Mouse (Mus musculus) heart, adult 11 months (tissue): ENCODE data around the gene Klf9.
A peak's percentile ranks its signal among the peaks of the same experiment; 100 is the strongest.

Experiments
- DNase-seq: peaks from one replicate; pipeline ENCODE4 v3.0.0; 2022

Gene Klf9

DNA sequence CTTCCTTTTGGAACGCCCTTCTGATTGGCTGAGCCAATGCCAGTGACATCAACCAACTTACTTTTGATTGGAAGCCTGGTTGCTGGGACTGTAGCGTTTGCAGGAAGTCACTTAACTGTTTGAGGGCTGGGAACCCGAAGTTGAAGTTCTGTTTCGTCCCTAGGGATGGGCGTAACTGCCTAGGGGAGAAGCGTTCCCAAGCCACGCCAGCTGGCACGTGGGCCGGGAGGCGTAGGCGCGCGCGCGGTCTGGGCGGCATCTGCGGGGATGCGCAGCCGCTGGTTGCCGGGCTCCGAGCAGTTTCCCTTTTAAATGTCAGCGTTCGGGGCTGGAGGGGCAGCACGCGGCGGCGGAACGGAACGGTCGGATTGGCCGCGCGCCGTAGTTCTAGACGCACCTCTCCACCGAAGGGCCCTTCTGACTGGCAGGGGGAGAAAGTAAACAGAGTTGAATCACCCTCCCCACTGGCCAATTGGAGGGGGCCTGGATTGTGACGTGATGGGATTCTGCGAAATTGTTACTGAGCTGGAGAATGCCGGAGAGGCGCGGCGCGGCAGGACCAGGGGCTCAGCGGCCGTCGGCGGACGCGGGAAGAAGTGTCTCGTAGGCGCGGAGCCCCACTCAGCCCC, at the start of gene Klf9:
TSS of gene Klf9 (plus strand) at position 538 of the 629 bp plus-strand sequence.
- DNase-seq, result peak; percentile 100

DNA sequence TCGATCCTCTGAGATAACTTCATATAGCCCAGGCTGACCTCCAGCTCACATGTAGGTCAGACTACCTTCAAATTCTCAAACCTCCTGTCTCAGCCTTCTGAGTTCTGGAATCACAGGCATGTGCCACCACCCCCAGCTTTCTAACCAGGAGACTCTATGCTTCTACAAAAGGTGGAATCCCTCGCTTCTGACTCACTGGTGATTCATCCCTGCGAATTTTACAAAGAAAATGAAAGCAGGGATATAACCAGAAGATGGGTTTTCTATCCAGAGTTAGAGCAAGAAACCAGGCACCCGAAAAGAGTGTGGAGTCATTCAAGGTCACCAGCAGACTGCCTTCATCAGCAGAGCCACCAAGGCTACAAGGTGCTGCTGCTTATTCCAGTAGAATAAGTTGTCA, 49.4 kb upstream of the Klf9 start:
- peak; percentile 74 for DNase-seq

DNA sequence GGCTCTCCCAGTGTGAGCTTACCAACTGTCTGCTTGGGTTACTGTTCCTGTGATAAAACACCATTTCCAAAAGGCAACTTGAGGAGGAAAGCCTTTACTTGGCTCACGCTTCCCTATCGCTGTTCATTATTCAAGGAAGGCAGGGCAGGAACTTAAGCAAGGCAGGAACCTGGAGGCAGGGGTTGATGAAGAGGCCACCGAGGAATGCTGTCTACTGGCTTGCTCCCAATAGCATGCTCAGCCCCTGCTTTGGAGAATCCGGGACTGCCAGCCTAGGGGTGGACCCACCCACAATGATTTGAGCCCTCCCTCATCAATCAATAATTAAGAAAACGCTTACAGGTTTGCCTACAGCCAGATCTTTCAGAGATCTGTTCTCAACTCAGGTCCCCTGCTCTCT, 47.5 kb upstream of the Klf9 start:
- DNase-seq, result peak; percentile 16

DNA sequence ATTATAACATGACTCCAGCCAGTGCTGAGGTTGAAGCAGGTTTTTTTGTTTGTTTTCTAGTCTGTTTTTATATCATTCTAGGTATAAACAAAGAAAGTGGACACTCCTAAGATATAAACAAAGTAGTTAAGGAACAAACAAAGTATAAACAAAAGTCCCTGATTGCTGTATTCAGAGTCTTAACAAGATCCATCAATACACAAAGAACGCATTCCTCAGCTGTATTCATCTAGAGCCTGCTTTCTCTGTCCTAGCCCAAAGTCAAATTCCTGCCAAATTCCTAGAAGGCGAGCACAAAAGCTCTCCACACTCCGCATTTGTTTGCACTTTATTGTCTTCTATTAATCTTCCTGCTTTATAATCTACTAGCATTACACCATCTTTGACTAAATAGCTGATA, 46.1 kb upstream of the Klf9 start:
- DNase-seq, result no peak

DNA sequence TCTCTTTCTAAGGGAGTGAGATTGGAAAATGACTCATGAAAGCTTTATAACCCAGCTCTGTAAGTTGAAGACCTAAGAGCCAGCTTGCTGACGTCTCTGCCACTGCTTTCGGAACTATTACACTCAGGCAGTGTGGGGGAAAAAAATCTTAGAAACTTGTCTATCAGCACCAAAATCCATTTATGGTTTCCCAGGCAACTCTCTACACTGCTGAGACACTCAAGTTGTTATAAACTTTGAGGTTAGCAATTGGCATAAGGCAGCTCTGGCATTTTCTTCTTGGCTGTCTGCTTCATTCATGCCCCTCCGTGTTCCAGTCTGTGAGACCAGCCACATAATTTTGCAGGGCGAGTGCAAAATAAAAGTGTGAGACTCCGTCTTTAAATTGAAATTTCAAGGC, 34.2 kb upstream of the Klf9 start:
- no peak for DNase-seq

DNA sequence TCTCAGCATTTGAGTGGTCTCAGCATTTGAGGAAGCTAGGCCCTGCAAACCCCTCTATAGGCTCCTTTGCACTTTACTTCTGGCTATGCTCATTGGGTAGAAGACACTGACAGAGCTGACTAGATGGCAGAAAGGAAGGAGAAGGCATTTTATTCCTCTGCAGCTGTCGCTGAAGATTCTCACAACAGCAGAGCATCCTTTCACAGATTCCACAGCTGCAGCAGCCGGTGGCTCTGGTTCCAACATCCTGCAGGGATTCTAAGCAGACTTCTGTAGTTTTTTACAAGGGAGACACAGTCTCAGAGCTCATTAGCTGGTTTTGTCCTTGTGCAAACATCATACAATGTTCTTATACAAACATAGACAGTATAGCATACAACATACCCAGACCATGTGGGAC, 33.7 kb upstream of the Klf9 start:
- DNase-seq, result peak; percentile 44

DNA sequence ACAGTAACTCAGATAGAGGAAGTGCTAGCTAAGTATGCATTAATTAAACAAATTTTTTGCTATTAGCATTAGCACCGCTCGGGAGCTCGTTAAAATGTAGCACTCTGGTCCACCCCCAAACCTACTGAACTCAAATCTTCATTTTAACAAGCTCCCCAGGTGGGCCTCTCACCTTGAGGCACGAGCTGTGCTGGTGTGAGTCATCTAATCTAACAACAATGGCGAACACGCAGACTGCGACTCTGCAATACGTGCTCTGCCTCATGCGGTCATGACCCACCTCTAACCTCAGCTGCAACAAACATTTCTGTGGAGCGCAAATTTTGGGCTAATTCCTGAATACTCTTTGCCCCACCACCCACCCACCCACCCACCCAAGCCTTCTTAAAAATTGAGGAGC, 19.2 kb upstream of the Klf9 start:
- peak; percentile 69 for DNase-seq

DNA sequence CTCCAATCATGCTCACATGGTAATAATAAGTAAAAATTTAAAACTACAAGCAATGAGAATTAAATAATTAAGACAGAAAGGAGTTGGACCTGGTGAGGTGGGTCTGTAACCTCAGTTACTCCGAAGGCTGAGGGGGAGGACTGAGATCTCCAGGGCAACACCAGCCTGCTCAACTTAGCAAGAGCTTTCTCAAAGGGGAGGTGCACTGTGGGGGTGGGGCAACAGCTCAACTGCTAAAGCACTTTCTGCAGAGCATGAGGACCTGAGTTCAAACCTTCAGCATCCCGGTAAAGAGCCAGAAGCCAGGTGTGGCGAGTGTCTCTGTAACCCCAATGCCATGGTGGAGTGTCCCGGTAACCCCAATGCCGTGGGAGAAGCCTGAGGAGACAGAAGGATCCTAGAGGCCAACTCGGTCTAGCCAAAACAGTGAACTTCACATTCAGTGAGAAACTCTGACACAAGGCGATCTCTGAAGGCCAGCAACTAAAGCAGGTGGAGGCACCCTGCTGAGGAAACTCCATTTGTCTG, 16.9 kb upstream of the Klf9 start:
- DNase-seq, result peak; percentile 93

DNA sequence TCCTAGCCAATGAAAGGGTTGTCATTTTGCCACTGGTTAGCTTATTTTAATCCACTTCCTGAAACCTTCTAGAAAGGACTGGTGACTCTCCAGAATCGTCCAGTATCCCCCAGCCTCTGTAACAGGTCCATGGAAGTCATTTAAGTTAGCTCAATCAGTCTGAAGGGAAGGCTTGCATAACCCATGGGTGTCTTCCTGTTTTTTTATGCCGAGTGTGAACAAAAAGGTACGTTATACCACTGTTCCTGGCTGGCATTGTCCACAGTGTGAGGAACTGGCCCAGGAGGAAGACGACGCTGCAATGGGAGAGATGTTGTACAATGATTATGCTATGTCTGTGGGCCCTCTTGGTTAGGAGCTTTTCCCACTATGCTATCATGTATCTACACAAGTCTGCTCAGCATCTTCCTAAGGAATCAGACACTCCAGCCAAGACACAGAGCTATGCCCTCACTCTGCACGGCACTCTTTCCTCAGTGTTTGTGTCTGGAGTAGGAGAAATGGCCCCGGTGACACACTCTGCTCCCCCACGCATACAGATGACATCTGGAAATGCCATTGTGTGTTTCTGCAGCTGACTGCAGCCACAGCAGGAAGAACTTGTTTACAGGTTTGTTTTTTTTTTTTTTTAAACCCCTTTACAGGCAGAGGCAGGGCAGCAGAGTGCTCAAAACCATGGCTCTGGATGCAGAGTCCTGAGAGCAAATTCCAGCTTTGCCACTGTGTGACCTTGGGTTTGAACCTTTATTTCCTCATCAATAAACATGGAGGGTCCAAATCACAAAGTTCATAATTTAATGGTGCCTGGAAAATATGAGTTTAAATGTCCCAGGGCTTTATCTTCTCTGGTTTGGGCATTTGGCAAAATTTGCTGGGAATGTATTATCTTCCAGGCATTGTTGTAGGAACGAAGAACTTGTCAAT, 15.5 kb upstream of the Klf9 start:
- peak; percentile 98 for DNase-seq

DNA sequence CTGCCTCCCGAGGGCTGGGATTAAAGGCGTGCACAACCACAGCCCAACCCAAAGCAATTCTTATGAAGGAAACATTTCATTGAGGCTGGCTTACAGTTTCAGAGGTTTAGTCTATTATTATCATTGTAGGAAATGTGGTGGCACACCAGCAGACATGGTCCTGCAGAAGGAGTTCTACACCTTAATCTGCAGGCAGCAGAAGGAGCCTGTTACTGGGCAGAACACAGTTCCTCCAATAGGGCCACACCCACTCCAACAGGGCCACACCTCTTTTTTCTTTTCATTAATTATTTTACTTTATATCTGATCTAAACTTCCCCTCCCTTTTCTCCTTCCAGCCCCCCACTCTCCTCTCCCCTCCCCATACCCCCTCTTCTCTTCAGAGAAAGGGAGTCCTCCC, 11.1 kb upstream of the Klf9 start:
- no peak for DNase-seq

DNA sequence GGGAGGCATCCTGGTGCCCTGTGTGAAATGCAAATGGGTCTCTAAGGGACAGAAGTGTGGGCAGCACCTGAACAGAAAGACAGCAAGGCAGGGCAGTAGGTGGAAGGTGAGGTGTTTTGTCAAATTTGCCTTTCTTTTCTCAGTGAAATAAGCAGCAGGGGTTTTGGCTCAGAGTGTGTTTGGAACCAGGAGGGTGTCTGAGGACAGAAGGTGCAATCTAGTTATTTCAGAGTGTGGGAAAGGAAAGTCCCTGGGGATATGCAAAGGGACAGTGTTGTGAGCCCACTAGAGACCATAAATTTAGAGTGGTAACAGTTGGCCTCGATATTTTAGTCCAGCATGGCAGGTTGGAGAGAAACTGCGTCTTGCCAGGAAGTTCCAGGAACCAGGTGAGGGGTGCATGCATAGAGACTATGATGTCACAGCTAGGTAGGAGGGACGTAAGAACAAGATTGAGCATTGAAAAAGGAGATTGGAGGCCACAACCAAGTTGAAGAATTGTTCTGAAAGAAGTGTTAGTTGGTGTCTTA, 8.9 kb upstream of the Klf9 start:
- peak; percentile 91 for DNase-seq

DNA sequence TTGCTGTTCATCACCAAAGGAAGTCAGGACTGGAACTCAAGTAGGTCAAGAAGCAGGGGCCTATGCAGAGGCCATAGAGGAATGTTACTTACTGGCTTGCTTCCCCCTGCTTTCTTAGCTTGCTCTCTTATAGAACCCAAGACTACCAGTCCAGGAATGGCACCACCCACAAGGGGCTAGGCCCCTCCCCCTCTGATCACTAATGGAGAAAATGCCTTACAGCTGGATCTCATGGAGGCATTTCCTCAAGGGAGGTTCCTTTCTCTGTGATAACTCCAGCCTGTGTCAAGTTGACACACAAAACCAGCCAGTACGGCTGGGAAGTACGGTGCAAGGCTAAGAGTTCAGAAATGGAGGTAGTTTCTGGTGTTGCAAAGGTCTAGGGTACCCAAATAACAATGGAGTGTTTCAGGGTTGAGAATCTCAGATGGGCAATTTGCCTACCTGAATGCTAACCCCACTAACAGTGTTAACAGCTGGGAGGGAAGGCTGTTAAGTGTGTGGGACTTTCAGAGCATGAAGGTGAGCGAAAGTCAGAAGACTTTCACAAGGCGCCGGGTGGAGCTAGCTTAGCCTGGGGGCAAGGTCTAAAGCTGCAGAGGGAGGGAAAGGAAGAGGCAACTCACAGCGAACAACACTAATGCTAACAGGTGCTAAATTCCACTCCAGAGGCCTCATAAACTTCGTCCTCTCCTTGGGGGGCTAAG, 8.2 kb upstream of the Klf9 start:
- peak; percentile 93 for DNase-seq

DNA sequence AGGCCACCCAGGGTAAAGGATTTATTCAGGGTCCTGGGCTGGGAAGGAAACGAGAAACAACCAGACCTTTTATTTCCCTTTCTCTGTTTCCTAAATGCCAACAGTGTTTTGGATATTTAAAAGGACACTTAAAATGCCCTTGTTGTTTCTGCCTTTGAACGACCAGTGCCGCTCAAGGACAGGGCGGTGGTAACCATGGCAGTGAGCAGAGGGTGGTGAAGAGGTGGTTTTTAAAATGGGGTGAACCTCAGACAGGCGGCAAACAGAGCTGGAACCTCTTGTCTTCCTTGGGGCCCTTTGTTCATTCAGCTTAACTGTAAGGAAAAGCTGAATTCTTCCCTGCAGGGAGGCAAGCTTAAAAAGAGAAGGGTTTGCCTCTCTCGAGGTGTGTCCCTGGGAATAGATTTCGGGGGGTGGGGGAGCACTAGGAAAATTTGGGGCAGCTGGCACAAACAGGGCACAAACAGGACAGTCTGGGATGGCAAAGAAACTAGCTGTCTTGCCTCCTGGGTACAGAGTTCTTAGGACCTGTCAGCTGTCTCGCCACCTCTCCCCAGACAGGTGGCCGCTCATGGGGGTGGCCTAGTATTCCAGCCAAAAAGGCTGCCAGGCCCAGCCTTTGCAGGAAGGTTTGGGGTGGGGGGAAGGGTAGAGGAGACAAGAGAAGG, 7.5 kb upstream of the Klf9 start:
- DNase-seq, result no peak

DNA sequence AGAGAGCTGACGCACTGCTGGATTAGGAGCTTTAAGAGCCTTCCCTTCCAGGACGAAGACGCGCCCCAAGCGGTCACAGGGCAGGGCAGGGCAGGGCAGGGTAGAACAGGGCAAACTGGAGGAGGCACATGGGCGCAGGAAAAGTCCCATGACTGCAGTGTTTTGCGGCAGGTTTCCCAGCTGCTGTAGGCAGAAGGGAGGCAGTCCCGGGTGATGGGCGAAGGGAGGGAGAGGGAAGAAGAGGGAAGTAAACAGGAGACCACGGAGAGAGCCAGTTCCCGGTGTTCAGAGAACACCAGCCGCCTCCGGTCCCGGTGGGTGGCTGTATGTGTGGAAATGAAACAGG, 7.0 kb upstream of the Klf9 start:
- DNase-seq, result peak; percentile 100

DNA sequence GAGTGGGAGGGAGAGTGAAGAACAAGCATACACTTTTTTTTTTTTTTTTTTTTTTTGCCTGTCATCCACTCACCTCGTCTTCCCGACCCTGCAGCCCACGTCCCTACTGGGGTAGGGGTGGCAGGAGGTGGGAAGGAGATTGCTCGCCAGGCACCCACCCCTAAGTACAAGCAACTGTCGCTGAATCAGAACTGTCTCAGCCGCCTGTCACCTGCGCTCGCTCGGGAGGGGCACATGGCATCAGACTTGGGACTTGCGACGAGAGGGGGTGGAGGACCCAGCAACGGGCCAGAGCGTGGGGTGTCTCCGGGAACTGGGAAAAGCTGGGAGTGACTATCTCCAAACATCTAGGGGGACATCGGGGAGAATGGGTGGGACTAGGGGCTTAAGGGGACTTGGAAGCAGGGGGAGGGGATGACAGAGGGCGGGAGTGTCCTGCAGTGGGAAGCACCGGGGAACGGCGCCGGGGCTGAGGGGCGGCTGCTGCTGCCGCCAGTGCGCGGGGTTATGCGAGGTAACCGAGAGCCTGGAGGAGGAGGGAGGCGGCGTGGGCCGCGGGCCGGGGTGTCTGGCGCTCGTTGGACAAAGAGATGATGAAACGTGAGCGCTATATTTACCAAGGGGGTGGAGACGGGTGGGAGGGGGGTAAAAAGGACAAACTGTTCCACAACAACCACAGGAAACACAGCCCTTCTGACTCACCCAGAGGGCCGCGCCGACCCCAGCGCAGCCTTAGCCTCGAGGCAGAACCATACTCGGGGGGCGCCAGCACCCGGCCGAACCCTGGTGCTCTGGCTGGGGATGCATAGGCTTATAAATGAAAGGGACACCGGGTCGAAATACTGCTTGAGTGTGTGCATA, 6.4 kb upstream of the Klf9 start:
- DNase-seq, result peak; percentile 100

DNA sequence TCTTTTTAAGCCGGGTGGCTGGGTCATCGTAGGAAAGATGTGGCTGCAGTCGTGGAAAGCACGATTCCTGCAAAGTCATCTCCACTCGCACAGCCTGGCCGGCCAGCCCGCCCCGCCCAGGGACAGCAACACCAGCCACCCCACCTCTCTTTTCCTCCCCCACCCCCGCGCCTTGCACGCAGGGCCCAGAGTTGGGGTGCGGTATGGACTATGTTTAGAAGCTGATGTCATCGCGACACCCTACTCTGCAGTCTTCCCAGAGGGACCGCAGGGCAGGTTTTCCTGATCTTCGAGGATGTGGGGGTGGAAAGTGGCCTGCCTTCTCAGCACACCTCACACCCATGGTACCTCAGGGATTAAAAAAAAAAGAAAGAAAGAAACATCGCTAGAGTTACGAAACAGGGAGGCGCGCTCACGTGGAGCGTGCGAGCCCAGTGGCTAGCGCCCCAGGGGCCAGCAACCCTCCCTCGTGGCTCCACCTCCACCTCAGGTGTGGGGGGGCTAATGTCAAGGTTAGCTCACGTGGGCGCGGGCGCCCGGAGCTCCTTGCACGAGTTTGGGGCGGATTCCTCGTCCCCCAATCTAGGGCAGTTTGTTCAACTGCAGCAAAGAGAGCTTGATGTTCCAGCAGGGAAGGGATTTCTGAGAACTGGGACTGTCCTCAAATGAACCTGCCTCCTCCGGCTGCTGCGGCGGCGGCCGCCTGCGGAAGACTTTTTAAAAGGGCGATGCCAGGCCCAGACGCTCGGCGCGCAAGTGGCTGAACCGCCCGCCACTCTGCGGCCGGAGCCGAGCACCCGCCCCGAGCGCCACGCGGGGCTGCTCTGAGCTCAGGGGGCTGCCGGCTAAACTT, 5.5 kb upstream of the Klf9 start:
- peak; percentile 100 for DNase-seq

DNA sequence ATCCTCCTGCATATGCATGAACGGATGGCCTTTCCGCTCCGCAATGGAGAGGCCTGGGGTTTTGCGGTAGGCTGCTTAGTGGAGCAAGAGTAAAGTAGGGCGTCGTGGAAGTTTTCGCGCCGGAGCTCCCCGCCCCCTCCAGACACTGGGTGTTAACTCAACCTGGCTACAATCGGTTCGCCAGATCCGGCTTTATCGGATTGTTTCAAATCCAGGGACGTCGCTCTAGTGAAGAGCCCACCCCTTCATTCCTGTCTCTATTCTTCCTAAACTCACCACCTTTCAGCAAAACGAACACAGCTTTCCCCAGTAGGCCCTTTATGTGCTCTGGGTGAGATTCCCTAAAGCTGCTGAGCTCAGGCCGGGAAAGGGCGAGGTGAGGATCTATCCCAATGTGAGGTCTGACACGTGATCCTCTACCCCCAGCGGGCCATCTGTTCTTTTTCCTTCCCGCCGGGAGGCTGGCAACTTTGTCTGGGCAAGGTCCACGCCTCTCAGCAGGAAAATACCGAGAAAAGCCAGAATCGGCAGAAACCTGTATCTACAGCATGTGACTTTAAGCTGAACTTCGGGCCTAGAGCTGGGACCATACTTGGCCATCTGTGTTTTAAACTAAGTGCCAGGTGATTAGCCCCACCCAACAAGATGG, 4.7 kb upstream of the Klf9 start:
- peak; percentile 99 for DNase-seq

DNA sequence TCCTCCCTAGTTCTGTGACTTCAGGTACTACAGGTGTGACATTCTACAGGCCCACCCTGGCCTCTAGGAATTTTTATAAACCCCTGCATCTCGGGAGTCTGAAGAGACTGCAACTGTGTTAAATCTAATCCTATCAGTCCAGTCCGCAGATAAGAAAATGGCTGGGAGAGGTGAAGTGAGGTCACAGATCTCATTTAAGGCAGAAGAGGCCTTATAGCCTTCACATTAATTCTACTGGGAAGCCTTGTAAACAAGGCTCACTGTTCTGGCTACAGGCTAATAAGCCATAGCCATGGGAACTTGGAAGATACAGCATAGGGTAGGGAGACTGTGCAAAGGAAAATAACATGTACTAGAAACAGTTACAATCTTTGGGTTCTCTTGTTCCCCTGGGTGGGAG, 3.7 kb upstream of the Klf9 start:
- peak; percentile 90 for DNase-seq

DNA sequence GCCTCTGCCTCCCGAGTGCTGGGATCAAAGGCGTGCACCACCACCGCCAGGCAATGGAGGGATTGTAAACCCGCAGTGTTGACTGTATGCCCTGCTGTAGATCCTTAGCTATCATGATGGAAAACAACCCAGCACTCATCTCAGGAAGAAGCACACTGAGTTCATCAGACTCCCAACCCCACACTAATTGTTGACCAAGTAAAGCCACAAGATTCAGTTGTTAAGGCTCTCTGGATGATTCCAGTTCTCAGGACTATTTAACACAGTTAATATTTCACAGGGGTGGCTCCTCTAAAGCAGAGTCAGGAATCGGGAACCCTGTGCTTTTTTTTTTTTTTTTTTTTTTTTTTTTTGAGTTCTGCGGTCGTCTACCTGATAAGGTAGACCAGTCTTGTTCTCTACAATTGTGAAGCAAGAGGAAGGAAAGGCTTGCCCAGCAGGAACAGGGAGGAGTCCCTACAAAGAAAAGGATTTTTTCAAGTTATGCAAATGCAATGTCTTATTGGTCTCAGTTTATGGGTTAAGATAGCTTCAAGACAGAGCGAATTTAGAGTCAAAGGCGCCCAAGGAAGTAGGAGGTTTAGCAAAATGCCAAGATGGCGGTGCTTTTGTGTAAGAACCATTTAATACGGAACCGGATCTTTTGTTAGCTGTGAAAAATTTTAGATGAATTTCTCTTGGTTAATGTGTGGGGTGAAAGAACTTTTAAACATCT, 1.1 kb upstream of the Klf9 start:
- DNase-seq, result peak; percentile 94
